Mouse (Mus musculus) hindbrain, embryonic 12.5 days (tissue): ENCODE measurements at regions not wholly inside any gene's neighbourhood (a gene's known extent, or its start where the extent isn't known, plus 50 kb on each side); places are given as distances from the start of the nearest gene placed in this dataset.
A peak's percentile ranks its signal among the peaks of the same experiment; 100 is the strongest.

Experiments
- ATAC-seq: fragments of 200-750 bp; cut with Nextera tagmentation; 2 replicates; pipeline ENCODE4 v1.8.0; 2017; ENCODE audit warnings: moderate TSS enrichment; ENCODE audit not compliant: low FRiP score
- H3K27ac ChIP-seq: fragments of 300-500 bp; sonication (generic); 2 replicates; pipeline ENCODE4 v1.5.1; 2016; ENCODE audit warnings: mild to moderate bottlenecking
- H3K27me3 ChIP-seq: fragments of 300-500 bp; sonication (generic); 2 replicates; pipeline ENCODE4 v1.6.1; 2016; ENCODE audit warnings: mild to moderate bottlenecking
- H3K36me3 ChIP-seq: fragments of 300-500 bp; sonication (generic); 2 replicates; pipeline ENCODE4 v1.6.1; 2016; ENCODE audit warnings: mild to moderate bottlenecking
- H3K4me1 ChIP-seq: fragments of 300-500 bp; sonication (generic); 2 replicates; pipeline ENCODE4 v1.6.1; 2016
- H3K4me2 ChIP-seq: fragments of 300-500 bp; sonication (generic); replicated peaks from 2 replicates; pipeline ENCODE4 v1.6.1; 2016; ENCODE audit warnings: mild to moderate bottlenecking
- H3K4me3 ChIP-seq: fragments of 300-500 bp; sonication (generic); 2 replicates; pipeline ENCODE4 v1.5.1; 2016; ENCODE audit warnings: mild to moderate bottlenecking
- H3K9ac ChIP-seq: fragments of 300-500 bp; sonication (generic); 2 replicates; pipeline ENCODE4 v1.6.1; 2016; ENCODE audit warnings: mild to moderate bottlenecking, moderate library complexity
- H3K9me3 ChIP-seq: fragments of 300-500 bp; sonication (generic); replicated peaks from 2 replicates; pipeline ENCODE4 v1.6.1; 2016; ENCODE audit warnings: mild to moderate bottlenecking
- WGBS: fragments of 180-500 bp; shearing (Covaris S2); methylation state at CpG from one replicate; pipeline ENCODE4 v1.1.7; 2016; 5-methylcytosine and 5-hydroxymethylcytosine counted together

DNA sequence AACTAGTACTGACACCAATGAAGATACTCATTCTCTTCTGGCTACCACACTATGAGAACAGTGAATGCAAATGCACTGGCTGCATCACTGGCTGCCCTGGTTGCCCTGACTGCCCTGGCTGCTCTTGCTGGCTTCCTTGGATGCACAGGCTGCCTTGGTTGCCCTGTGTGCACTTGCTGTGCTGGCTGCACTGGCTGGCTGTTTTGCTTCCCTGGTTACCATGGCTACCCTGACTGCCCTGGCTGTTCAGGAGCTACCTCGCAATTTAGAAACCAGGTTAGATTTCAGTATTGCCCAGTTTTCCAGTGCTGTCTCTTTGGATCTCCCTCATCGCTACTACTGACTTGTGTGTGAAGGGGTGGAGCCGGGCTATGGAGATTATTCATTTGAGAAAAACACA, 175.7 kb downstream of the Fat4 start:
- 71% methylated on average over 3 of the region's 3 CpGs for WGBS
- no peak overlapping the region for H3K9ac ChIP-seq
- ATAC-seq, result no peak
- no peaks in the 10 kb centered on the region for H3K9me3 ChIP-seq
- no peaks in the 10 kb centered on the region for H3K36me3 ChIP-seq
- H3K27ac ChIP-seq, result no peak overlapping the region
- peaks cover 4% of the 10 kb centered on the region for H3K4me1 ChIP-seq
- no peak overlapping the region for H3K4me3 ChIP-seq
- no peaks in the 10 kb centered on the region for H3K27me3 ChIP-seq
- no peak overlapping the region for H3K4me2 ChIP-seq

DNA sequence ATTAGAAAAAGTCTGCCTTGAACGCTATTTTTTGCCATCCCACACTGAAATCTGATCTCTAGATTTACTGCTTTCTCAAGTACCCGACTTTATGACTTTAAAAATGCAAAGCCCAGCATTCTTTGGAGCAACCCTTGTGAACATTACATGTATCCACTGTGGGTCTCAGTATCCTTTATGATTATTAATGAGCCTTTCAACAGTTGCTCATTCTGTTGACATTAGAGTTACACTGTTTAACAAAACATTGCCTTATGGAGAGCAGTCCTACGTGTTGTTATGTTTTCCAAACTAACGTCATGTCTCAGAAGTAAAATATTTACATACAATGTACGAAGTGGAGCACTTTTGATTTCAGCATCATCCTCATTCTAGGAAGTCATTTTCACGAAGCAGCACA, 178.7 kb downstream of the Fat4 start:
- Histone ChIP-seq H3K4me3 (no peak overlapping the region), H3K4me1 (peaks cover 4% of the 10 kb centered on the region), H3K9ac (no peak overlapping the region), H3K27me3 (no peaks in the 10 kb centered on the region), H3K9me3 (no peaks in the 10 kb centered on the region), H3K4me2 (no peak overlapping the region), H3K36me3 (no peaks in the 10 kb centered on the region), H3K27ac (no peak overlapping the region)
- ATAC-seq, result no peak
- 79% methylated on average over 6 of the region's 6 CpGs for WGBS

DNA sequence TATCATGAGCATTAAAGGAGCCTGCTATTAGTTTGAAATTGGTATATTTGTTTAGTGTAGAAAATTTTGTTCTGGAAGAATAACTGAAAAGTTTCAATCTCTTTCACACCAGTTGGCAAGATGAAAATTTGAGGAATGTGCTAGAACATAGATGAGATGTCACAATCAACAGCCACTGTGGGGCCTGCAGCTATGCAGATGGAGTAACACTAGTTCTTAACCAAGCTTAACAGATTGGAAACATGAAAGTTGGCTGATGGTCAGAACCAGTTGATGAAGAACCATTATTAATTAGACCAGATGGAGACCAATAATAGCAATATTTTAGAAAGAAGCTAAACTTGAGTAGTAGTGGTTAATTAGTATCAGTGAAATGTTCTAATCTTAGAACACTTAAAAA, 182.3 kb downstream of the Fat4 start:
- H3K9me3 ChIP-seq, result no peaks in the 10 kb centered on the region
- H3K4me3 ChIP-seq, result no peak overlapping the region
- no peaks in the 10 kb centered on the region for H3K4me1 ChIP-seq
- no peak overlapping the region for H3K9ac ChIP-seq
- no peak overlapping the region for H3K27ac ChIP-seq
- ATAC-seq, result no peak
- no peak overlapping the region for H3K4me2 ChIP-seq
- no peaks in the 10 kb centered on the region for H3K36me3 ChIP-seq
- no peaks in the 10 kb centered on the region for H3K27me3 ChIP-seq

DNA sequence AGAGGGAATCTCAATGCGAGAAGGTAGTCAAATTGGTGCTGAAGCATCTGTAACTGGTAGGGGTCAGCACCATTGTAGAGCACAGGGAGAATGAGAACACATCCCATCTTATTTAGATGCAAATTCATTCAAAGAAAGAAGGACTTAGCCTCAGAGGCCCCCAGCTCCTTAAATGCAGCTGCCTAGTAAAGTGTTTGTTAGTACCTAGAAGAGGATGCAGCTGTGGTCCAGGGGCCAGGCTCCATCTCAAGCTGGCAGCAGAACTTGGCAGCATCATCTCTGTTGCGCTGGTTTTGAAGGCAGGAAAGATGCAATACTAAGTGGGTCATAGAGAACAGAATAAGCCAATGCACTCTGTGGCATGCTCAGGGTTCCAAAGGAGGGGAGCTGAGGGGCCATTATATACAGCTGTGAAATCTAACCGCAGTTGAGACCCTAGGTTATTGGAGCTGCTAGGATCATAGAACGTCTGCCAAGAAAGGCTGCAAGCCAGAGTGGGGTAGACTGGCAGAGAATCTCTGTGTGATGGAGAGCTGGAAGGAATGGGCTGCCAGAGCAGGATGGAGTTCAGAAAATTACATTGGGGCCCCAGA, 196.0 kb downstream of the Fat4 start:
- Histone ChIP-seq H3K4me1 (no peaks in the 10 kb centered on the region; the same call in 1 of the 2 replicates), H3K4me2 (no peak overlapping the region), H3K9me3 (no peaks in the 10 kb centered on the region), H3K27ac (no peak overlapping the region), H3K4me3 (no peak overlapping the region), H3K36me3 (no peaks in the 10 kb centered on the region), H3K9ac (no peak overlapping the region), H3K27me3 (no peaks in the 10 kb centered on the region)
- no peak for ATAC-seq
- 61% methylated on average over 4 of the region's 4 CpGs for WGBS

DNA sequence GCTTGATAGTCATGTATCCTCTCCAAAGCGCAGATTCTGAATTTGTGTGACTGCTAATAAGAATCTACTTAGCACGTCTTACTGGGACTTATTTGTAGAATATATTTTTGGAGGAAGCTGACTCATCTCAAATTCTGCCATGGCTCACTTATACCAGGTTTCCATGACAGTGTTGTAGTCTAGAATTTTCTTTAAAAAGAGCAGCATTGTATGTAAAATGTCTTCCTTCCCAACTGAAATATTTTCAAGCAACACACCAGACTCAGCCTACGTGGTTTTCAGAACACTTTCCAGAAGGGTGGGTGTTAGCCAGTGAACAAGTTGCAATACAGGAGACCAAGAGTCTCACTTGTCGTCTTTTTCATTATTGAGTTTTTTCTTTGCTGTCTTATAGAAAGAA, 202.2 kb downstream of the Fat4 start:
- no peak for ATAC-seq
- Histone ChIP-seq H3K9ac (no peak overlapping the region), H3K4me1 (no peaks in the 10 kb centered on the region), H3K27me3 (no peaks in the 10 kb centered on the region), H3K27ac (no peak overlapping the region), H3K4me2 (no peak overlapping the region), H3K36me3 (no peaks in the 10 kb centered on the region), H3K9me3 (no peaks in the 10 kb centered on the region), H3K4me3 (no peak overlapping the region)
- WGBS, result 85% methylated on average over 4 of the region's 4 CpGs

DNA sequence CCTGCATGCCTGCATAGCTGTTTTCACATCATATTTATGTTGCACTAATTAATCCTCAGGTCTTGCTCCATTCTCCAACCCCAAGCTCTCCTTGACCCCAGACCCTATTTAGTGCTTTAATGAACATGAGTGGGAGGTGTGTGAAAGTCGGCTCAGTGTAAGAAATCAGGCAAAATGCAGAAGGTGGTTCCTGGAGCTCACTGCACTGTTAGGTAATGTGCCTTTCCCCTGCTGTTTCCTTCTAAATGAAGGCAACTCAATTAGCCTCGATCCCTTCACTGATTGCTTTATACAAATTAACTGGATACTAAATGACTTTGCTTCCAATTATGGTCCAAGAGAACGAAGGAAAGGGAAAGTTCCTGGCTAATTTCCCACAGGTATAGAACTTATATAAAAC, 215.6 kb downstream of the Fat4 start:
- H3K27me3 ChIP-seq, result no peaks in the 10 kb centered on the region
- H3K4me3 ChIP-seq, result no peak overlapping the region
- no peaks in the 10 kb centered on the region for H3K36me3 ChIP-seq
- no peak overlapping the region for H3K4me2 ChIP-seq
- H3K27ac ChIP-seq, result no peak overlapping the region
- no peaks in the 10 kb centered on the region for H3K4me1 ChIP-seq
- no peak for ATAC-seq
- H3K9ac ChIP-seq, result no peak overlapping the region
- 0 out of 2 replicates have a peak, but pooled peaks cover 4% of the 10 kb centered on the region for H3K9me3 ChIP-seq
- 80% methylated on average over 3 of the region's 3 CpGs for WGBS

DNA sequence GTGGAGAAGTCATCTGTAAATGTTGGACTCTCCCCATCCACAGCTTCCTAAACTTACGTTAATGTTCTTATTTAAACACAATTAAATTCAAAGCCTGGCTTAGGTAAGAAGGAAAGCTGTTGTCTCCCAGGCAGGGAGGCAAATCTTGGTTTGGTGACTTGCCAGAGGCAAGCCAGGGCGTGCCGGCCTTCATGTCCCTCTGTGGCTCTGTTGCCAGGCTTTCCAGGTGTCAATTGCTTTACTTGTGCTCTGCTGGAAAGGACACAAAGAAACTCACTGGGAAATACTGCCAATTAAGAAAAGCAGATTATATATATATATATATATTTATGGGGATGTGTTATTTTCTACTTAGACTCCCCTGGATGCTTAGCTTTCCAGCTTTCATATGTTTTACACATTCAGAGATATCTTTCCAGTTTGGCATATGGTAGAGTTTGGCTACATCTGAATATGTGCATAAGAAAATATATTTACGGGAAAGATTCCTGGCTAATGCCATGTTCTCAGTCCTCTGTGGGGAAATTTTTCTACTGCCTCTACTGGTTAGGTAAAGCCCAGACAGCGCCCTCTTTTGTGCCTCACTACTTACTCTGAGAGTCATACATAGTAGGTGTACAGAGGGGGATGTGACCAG, 223.1 kb downstream of the Fat4 start:
- no peak for ATAC-seq
- Histone ChIP-seq H3K4me1 (no peaks in the 10 kb centered on the region), H3K4me3 (no peak overlapping the region), H3K4me2 (no peak overlapping the region), H3K27me3 (no peaks in the 10 kb centered on the region), H3K9me3 (no peaks in the 10 kb centered on the region), H3K9ac (no peak overlapping the region), H3K27ac (no peak overlapping the region), H3K36me3 (no peaks in the 10 kb centered on the region)
- WGBS, result 93% methylated on average over 5 of the region's 5 CpGs

DNA sequence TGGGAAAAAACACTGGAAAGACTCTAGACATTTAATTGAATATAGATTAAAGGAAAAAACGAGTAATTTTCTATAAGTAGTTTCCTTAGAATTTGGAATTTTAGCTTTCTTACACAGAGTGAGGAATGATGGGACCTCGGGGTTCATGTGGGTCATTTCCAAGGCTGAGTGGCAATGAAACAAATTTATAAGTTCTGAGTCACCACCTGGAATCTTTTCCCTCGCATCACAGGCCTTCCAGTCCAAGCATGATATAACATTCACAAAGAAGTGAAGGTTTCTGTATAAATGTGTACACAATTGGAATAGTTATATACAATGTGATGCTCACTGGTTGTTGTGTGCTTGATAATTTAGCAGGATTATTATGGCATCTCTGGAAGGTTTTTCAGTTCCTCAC, 227.3 kb downstream of the Fat4 start:
- ATAC-seq, result no peak
- Histone ChIP-seq H3K9ac (no peak overlapping the region), H3K4me3 (no peak overlapping the region), H3K27ac (no peak overlapping the region), H3K36me3 (no peaks in the 10 kb centered on the region), H3K4me1 (no peaks in the 10 kb centered on the region), H3K27me3 (no peaks in the 10 kb centered on the region), H3K9me3 (no peaks in the 10 kb centered on the region; the same call in 1 of the 2 replicates), H3K4me2 (no peak overlapping the region)
- 74% methylated on average over 3 of the region's 3 CpGs for WGBS

DNA sequence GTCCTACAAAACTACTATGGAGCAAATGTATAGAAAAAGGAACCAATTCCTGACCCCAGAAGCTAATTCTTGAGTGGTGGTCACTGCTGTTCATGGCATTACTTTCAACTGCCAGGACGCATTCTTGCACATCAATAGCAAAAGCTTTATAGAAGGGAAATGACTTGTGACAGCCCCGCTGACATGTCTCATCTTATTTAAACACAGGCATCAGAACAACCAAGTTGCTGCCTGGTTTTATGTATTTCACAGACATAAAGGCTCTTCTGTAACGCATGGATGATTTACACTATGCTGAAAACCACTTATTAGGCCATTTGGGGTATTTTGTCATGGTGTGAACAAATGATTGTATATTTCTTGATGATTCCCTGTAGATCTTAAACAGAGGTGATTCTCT, 228.1 kb downstream of the Fat4 start:
- 64% methylated on average over 3 of the region's 3 CpGs for WGBS
- no peaks in the 10 kb centered on the region; the same call in 1 of the 2 replicates for H3K9me3 ChIP-seq
- H3K27ac ChIP-seq, result no peak overlapping the region
- H3K9ac ChIP-seq, result no peak overlapping the region
- H3K27me3 ChIP-seq, result no peaks in the 10 kb centered on the region
- no peak overlapping the region for H3K4me3 ChIP-seq
- no peaks in the 10 kb centered on the region for H3K4me1 ChIP-seq
- H3K36me3 ChIP-seq, result no peaks in the 10 kb centered on the region
- no peak overlapping the region for H3K4me2 ChIP-seq
- no peak for ATAC-seq

DNA sequence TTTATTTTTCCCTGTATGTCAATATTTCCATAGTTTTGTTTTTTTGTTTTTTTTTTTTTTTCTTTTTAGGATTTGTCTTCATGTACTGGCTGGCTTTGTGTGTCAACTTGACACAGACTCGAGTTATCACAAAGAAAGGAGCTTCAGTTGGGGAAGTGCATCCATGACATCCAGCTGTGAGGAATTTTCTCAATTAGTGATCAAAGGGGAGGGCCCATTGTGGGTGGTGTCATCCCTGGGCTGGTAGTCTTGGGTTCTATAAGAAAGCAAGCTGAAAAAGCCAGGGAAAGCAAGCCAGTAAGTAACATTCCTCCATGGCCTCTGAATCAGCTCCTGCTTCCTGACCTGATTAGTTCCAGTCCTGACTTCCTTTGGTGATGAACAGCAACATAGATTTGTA, 228.7 kb downstream of the Fat4 start:
- ATAC-seq, result no peak
- WGBS, result 19% methylated on average over 1 of the region's 1 CpGs

DNA sequence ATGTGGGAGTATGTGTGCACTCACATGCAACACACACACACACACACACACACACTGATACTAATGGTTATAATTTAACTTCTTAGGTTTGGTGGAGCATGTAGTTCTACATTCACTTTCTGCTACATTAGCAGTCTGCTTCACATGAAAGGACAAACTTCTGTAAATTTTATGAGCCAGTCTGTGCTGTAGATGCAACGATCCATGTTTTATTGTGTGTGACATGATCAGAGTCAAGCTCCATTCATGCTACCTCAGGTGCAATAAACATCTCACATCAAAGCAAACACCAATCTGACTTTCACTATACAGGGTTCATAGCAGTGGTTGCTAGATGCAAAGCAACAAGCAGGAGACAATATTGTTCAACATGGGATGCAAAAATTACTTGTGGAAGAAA, 235.5 kb downstream of the Fat4 start:
- H3K4me2 ChIP-seq, result no peak overlapping the region
- no peaks in the 10 kb centered on the region for H3K9me3 ChIP-seq
- no peaks in the 10 kb centered on the region for H3K4me1 ChIP-seq
- no peak overlapping the region for H3K27ac ChIP-seq
- no peak overlapping the region for H3K4me3 ChIP-seq
- 88% methylated on average over 1 of the region's 1 CpGs for WGBS
- H3K36me3 ChIP-seq, result no peaks in the 10 kb centered on the region
- no peaks in the 10 kb centered on the region for H3K27me3 ChIP-seq
- ATAC-seq, result no peak
- no peak overlapping the region for H3K9ac ChIP-seq

More for the DNA sequence above, 228.7 kb downstream of the Fat4 start:
- Histone ChIP-seq H3K4me2 (no peak overlapping the region), H3K27me3 (no peaks in the 10 kb centered on the region), H3K9ac (no peak overlapping the region), H3K27ac (no peak overlapping the region), H3K4me1 (no peaks in the 10 kb centered on the region), H3K9me3 (no peaks in the 10 kb centered on the region; the same call in 1 of the 2 replicates), H3K4me3 (no peak overlapping the region), H3K36me3 (no peaks in the 10 kb centered on the region)

DNA sequence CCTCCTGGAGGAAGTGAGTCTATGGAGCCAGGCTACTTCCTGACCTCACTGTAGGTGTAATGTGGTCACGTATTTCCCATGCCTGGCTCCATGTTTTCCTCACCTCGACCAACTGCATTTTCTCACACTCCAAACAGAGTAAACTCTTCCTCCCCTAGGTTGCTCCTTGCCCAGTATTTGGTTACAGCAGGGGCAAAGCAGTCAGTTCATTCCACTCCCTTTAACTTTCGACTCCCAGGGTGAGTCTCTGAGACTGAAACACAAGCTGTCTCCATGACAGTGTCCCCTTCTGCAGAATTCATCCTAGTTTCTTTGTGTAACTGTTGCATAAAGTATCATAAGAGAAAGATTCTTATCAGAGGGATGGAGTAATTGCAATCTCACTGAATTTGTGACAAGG, 243.8 kb downstream of the Fat4 start:
- no peak overlapping the region for H3K9ac ChIP-seq
- no peak for ATAC-seq
- H3K9me3 ChIP-seq, result no peaks in the 10 kb centered on the region
- no peaks in the 10 kb centered on the region for H3K36me3 ChIP-seq
- H3K4me3 ChIP-seq, result no peak overlapping the region
- H3K4me1 ChIP-seq, result no peaks in the 10 kb centered on the region
- H3K27ac ChIP-seq, result no peak overlapping the region
- no peak overlapping the region for H3K4me2 ChIP-seq
- H3K27me3 ChIP-seq, result no peaks in the 10 kb centered on the region
- 84% methylated on average over 3 of the region's 3 CpGs for WGBS

DNA sequence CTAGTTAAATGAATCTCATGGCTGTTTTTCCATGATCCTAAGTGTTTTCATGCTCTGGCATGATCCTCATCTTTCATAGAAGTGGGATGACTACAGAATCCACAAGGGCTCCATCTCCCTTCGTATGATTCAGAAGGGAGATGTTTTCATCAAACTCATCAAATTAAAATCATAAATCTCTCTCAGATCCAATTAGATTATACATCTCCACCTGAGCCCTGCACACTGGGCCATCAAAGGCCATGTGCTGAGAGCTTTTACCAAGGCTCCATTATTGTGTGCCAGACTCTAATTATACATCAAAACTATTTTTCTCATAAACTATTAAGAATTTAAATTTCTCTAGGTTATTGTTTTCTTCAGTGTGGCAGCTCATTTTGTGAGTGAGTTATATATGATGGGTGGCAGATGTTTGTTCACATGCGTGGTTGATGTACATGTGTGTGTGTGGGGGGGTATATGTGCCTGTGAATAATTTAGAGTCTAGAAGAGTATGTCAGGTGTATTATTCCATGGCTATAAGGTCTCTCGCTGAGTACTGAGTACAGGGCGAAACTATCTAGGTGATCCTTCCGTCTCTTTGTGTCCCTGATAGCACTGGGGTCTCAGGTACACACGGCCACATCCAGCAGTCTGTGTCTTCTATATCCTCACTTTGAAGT, 278.4 kb downstream of the Fat4 start:
- peak; percentile 52; the same call in 1 of the 2 replicates for ATAC-seq
- no peaks in the 10 kb centered on the region for H3K36me3 ChIP-seq
- H3K9ac ChIP-seq, result no peak overlapping the region
- H3K4me2 ChIP-seq, result no peak overlapping the region
- H3K9me3 ChIP-seq, result no peaks in the 10 kb centered on the region
- no peak overlapping the region for H3K4me3 ChIP-seq
- H3K4me1 ChIP-seq, result no peaks in the 10 kb centered on the region
- WGBS, result 78% methylated on average over 6 of the region's 6 CpGs
- H3K27me3 ChIP-seq, result no peaks in the 10 kb centered on the region
- H3K27ac ChIP-seq, result no peak overlapping the region
